Mouse (Mus musculus) cerebellum, postnatal 25 days (tissue): ENCODE measurements at regions not wholly inside any gene's neighbourhood (a gene's known extent, or its start where the extent isn't known, plus 50 kb on each side); places are given as distances from the start of the nearest gene placed in this dataset.
A peak's percentile ranks its signal among the peaks of the same experiment; 100 is the strongest.
"Not testable (repeated sequence)": the region's sequence is repeated elsewhere in the genome, so short reads cannot be mapped to it uniquely, and the experiment has no call there.

Experiments
- DNase-seq, 2 experiments: peaks; one replicate each; pipeline ENCODE4 v3.0.0; 2021; ENCODE audit warnings: mixed read lengths in 2 of 2

DNA sequence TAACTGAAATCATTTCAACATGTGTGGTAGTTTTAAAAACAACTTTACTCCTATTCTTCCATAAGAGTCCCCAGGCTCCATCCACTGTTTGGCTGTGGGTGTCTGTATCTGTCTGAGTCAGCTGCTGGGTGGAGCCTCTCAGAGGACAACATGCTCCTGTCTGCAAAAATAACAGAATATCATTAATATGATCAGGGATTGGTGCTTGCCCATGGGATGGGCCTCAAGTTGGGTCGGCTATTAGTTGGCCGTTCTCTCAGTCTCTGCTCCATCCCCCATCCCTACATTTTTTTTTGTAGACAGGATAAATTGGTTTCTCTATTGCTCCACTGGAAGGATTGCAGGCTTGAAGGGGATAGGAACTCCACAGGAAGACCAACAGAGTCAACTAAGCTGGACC is 108.5 kb upstream of the Fgf16 start:
- DNase-seq = not testable (repeated sequence)

DNA sequence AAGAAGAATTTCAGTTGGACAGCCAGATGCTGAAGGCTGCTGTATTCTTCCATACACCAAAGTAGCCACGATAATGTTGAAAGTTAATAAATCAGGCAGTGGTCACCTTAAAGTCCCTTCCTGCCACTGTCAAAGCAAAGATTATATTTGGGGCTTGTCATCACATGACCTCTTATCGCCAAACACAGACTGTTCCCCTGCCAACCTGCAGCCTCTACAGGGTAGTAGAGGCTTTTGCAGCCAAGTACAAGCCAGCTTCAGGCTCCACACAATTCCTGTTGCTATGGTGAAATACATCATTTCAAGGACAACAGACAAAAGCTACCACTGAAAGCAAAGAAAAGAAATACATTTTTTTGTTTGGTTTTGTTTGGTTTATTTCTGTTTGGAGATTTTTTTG is 93.5 kb upstream of the Fgf16 start:
- no peak for DNase-seq

DNA sequence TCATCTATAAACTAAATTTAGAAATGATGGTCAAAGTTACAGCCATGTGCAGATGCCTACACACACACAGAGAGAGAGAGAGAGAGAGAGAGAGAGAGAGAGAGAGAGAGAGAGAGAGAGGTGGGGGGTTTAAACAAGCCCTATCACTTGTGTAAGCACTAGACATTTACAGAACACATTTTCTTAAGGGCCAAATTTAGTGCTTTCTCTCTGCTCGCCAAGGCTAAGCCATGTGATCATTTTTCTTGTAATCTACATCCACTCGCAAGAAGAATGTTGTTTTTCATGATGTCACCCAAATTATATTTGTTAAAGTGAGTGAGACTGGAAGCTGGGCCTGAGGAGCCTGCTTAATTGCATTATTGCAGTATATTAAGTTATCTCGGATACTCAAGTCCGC is 92.8 kb upstream of the Fgf16 start:
- no peak for DNase-seq

DNA sequence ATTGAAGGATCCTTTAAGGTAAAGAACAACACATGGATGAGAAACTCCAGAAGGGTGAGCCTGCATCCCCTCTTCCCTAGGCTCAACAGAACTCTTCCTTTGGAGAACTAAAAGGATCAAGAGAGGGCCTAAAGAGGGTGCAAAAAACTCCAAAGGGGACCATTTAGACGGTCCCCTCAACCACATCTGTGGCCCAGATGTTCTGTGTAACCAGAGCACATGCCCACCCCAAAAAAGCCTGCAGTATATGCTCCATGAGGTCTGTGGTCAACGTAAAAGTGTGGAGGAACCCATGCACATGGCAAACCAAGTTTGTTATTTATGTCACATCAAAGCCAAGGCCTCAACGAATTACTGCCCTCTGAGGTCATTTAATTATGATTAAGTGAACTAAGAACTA is 89.2 kb upstream of the Fgf16 start:
- DNase-seq = no peak

DNA sequence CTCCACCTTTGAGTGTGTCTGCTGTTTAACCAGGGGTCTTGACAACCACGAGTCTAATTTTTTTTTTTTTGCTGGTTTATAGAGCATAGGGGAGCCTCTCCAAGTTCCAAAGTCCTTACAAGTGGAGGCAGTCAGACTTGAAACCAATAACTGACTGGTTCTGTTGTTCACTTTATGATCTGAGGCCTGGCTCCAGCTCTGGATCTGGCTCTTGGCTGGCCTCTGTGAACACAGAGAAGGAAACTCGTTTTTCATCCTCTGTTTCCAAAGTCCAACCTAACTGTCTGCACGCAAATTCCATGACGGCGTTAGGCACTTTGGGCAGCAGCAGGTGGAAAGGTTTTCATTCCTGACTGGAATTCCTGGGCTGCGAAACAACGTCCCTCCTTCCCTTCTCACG is 80.4 kb upstream of the Fgf16 start:
- no peak for DNase-seq

DNA sequence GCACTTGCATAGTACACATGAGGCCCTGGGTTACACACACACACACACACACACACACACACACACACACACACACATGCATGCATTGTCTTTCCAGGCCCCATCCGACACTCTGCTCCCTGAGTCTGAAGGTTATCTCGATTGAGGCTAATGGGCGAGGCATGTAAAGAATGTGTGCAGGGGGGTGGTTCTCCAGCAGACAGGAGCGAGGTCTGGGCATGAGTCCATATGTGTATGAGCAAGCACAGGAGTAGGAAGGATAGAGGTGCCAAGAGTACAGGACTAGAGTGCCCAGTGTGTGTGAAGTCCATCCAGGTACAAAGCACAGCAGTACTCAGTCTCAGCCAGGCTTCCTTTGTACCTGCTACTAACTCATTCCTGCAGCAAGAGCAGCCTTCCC is 79.6 kb upstream of the Fgf16 start:
- DNase-seq = peak; percentile 11 to 23

DNA sequence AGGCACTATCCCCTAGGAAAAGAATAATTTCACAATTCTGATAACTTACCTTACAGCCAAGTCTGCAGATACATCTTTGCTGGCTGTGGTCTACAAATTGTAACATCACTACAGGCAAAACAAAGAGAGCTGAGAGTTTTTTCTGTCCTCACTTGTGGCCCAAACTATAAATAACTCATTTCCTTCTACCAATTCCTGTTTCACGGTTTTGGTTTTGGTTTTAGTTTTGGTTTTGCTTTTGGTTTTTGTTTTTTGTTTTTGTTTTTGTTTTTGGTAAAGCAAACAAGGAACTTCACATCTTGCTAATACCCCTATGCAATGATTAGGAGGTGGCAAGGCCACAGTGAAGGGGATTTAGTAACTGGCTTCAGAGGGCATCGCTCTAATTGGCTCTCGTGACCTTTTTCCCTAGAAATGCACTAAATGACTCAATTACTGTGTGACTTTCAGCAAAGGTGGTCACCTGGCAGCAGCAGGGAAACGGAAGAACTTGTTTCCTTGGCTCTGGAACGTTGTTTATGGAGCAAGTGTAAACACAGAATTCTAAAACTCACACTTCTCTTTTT is 53.3 kb upstream of the Fgf16 start:
- DNase-seq = no peak
